8 mouse cellular contexts compared by ENCODE assay signal in genomic region chr11:114402556-114403320, GRCm38 (mm10).
DNase-seq lines count a peak whose midpoint lies in the region; ATAC-seq and TF ChIP-seq lines count a peak whose summit lies in the region.

No protein-coding gene starts in this region.

- no peaks in the 10 kb centered on the region for H3K27me3 ChIP-seq in cerebellum, adult 2 months (ENCODE audit: control insufficient read depth, insufficient read depth, low read length)

- H3K4me3 ChIP-seq in cerebellum, adult 2 months (replicated peaks; ENCODE audit: insufficient read depth, low read depth, low read length) = no peak overlapping the region
- H3K4me3 ChIP-seq in left cerebral cortex, adult 2 months = no peak overlapping the region

- peaks cover 12% of the 10 kb centered on the region for H3K4me1 ChIP-seq in cerebellum, adult 2 months (ENCODE audit: control insufficient read depth, insufficient read depth, low read length)

- no peak for TF ChIP-seq POLR2A in cerebellum, adult 2 months (IDR thresholded peaks at IDR 0.05; ENCODE audit: borderline replicate concordance, insufficient read depth, low read length)

- no peak overlapping the region for H3K27ac ChIP-seq in cerebellum, adult 2 months (ENCODE audit: insufficient read depth, low read length)
- no peak overlapping the region for H3K27ac ChIP-seq in left cerebral cortex, adult 2 months

- TF ChIP-seq CTCF in cerebellum, adult 2 months (IDR thresholded peaks at IDR 0.05; ENCODE audit: borderline replicate concordance, insufficient read depth, low read depth, low read length) = peak; percentile 15; the same call in 1 of the 2 replicates
- peak; percentile 53 for TF ChIP-seq CTCF in left cerebral cortex, adult 2 months (IDR thresholded peaks at IDR 0.05)

- peak in 1 of 2 experiments; percentile 15 for DNase-seq in cerebellum, adult 2 months
- peak; percentile 15 to 27 for DNase-seq in left cerebral cortex, adult 2 months (ENCODE audit: extremely low spot score in 1 of 2, low spot score in 2 of 2)
- DNase-seq in left cerebral cortex, adult 11 months (ENCODE audit: low spot score) = no peak
- DNase-seq in cerebellum, postnatal 4 days (ENCODE audit: low spot score in 2 of 2) = peak; percentile 30 to 70
- peak; percentile 63 for DNase-seq in left cerebral cortex, postnatal 4 days
- DNase-seq in urinary bladder, postnatal 10 days (ENCODE audit: low spot score) = no peak

- 70% methylated on average over 15 of the region's 15 CpGs for WGBS in cerebellum, adult 2 months

- ATAC-seq in cerebellum, adult (ENCODE audit: insufficient number of reproducible peaks, low FRiP score, low TSS enrichment) = no peak
- ATAC-seq in CD4-positive, CD25-positive, alpha-beta regulatory T cell, adult 4 months = no peak

- intact Hi-C loops in left cerebral cortex, adult 2 months (cut with DNase I) = no loop called here
- intact Hi-C loops in left cerebral cortex, postnatal 4 days (cut with DNase I) = no loop called here

Comparison
In these comparisons a context has a peak if more than half of its experiments do, and no peak if none do; other contexts are left out.
1. DNase-seq: peak in left cerebral cortex, adult 2 months (2 of 2), cerebellum, postnatal 4 days (2 of 2) and left cerebral cortex, postnatal 4 days (single experiment); none in left cerebral cortex, adult 11 months (single experiment) and urinary bladder, postnatal 10 days (single experiment).